In genomic region chr1:180210031-180210432, GRCm38 (mm10) we compare ENCODE assay signal across 11 mouse cellular contexts. TPM values are rescaled to one million over a fixed set of nuclear protein-coding genes. Genes with fewer than 3 reads are reported as not detected.
A peak's percentile ranks its signal among the peaks of the same experiment; 100 is the strongest.
DNase-seq lines count a peak whose midpoint lies in the region; ATAC-seq and TF ChIP-seq lines count a peak whose summit lies in the region.
"Had no signal": no experiment of that assay in that cellular context is flagged by ENCODE, and none has a peak within 500 bp of the region (broad histone marks: within the 10 kb centered on the region; RNA-seq: fewer than 3 reads in every experiment).

No protein-coding gene starts in this region.

- intact Hi-C loops in heart, adult 2 months (cut with DNase I): loop anchor here (5.0 to 10.0 kb wide), 3 partner anchors 205 to 363 kb away; no protein-coding TSS in a partner anchor
- intact Hi-C loops in heart, postnatal 36 days (cut with DNase I): no loop called here

- WGBS in heart, adult 2 months: 34% methylated on average over 4 of the region's 4 CpGs
- 61% methylated on average over 4 of the region's 4 CpGs for WGBS in lung, postnatal 0 days
- WGBS in limb, embryonic 10.5 days: 78% methylated on average over 4 of the region's 4 CpGs

- no peaks in the 10 kb centered on the region; the same call in 1 of the 2 replicates for H3K4me1 ChIP-seq in heart, adult 2 months (ENCODE audit: control insufficient read depth, insufficient read depth, low read length)
- H3K4me1 ChIP-seq in lung, postnatal 0 days (ENCODE audit: insufficient read depth, low read depth, low read length): no peaks in the 10 kb centered on the region
- peaks cover 7% of the 10 kb centered on the region; the same call in 1 of the 2 replicates for H3K4me1 ChIP-seq in limb, embryonic 10.5 days

- H3K4me2 ChIP-seq in lung, postnatal 0 days (replicated peaks; ENCODE audit: low read depth, low read length): no peak overlapping the region

- 0 out of 2 replicates have a peak, but pooled peaks have one; percentile 24 for TF ChIP-seq POLR2A in heart, adult 2 months (IDR thresholded peaks at IDR 0.05; ENCODE audit: insufficient read depth, low read depth, low read length)

- no peaks in the 10 kb centered on the region for H3K27me3 ChIP-seq in heart, adult 2 months (ENCODE audit: control insufficient read depth, insufficient read depth, low read length)
- no peaks in the 10 kb centered on the region for H3K27me3 ChIP-seq in lung, postnatal 0 days (replicated peaks; ENCODE audit: insufficient read depth, low read length)
- no peaks in the 10 kb centered on the region for H3K27me3 ChIP-seq in limb, embryonic 10.5 days (ENCODE audit: low read depth, poor library complexity, severe bottlenecking)
- H3K27me3 ChIP-seq: CH12.LX had no signal

- H3K79me2 ChIP-seq in heart, adult 2 months (replicated peaks; ENCODE audit: control insufficient read depth, insufficient read depth, low read length): no peaks in the 10 kb centered on the region

- peak; percentile 72 for TF ChIP-seq EP300 in heart, adult 2 months (IDR thresholded peaks at IDR 0.05; ENCODE audit: insufficient read depth, low read depth, low read length)
- TF ChIP-seq EP300 in lung, postnatal 0 days (IDR thresholded peaks at IDR 0.05): no peak

- H3K36me3 ChIP-seq in heart, adult 2 months (ENCODE audit: control insufficient read depth, insufficient read depth, low read length): no peaks in the 10 kb centered on the region
- no peaks in the 10 kb centered on the region for H3K36me3 ChIP-seq in lung, postnatal 0 days (ENCODE audit: insufficient read depth, low read length)
- H3K36me3 ChIP-seq in limb, embryonic 10.5 days: no peaks in the 10 kb centered on the region

- no peak for TF ChIP-seq CTCF in heart, adult 2 months (IDR thresholded peaks at IDR 0.05)
- TF ChIP-seq CTCF in lung, postnatal 0 days (IDR thresholded peaks at IDR 0.05): no peak

- peak overlapping the region; percentile 92 for H3K27ac ChIP-seq in heart, adult 2 months
- H3K27ac ChIP-seq in lung, postnatal 0 days (ENCODE audit: low read length): no peak overlapping the region
- H3K27ac ChIP-seq in limb, embryonic 10.5 days: no peak overlapping the region

- H3K9ac ChIP-seq in heart, adult 2 months (ENCODE audit: low read depth, low read length): no peak overlapping the region
- no peak overlapping the region for H3K9ac ChIP-seq in lung, postnatal 0 days (replicated peaks; ENCODE audit: low read depth)

- DNase-seq in heart, adult 2 months: peak; percentile 51 to 74
- no peak for DNase-seq in heart, postnatal 36 days
- DNase-seq in adrenal gland, adult 2 months: peak; percentile 87
- DNase-seq in brain, adult 2 months (ENCODE audit: low read depth, low spot score): peak; percentile 58
- DNase-seq in heart, postnatal 4 days: peak; percentile 67
- DNase-seq in lung, postnatal 0 days (ENCODE audit: low spot score): no peak
- no peak for DNase-seq in limb, embryonic 10.5 days (ENCODE audit: low spot score)
- DNase-seq: lung, adult 18-20 months; right cerebral cortex, postnatal 25 days; thymus, adult 18-20 months had no signal

- no peak for ATAC-seq in lung, postnatal 0 days

- H3K9me3 ChIP-seq in lung, postnatal 0 days (ENCODE audit: low read length): no peaks in the 10 kb centered on the region
- no peaks in the 10 kb centered on the region for H3K9me3 ChIP-seq in limb, embryonic 10.5 days (replicated peaks)

- no peak overlapping the region for H3K4me3 ChIP-seq in heart, adult 2 months
- H3K4me3 ChIP-seq in lung, postnatal 0 days (ENCODE audit: low read depth, low read length): no peak overlapping the region
- H3K4me3 ChIP-seq in limb, embryonic 10.5 days: no peak overlapping the region

RNA-seq across cellular contexts. Expression of gene Coq8a, which starts 10.6 kb away (rescaled TPM):
- total RNA-seq in heart, adult 2 months (2021): 100 to 1,000 TPM; 783 to 919 TPM
- polyA plus RNA-seq in heart, adult 2 months (2012; rRNA removed): 468 and 899 TPM in 2 replicates
- total RNA-seq in heart, postnatal 36 days (2021): 100 to 1,000 TPM; 909 to 953 TPM
- 100 to 1,000 TPM; 290 to 315 TPM for total RNA-seq in adrenal gland, adult 2 months (2021)
- polyA plus RNA-seq in adrenal gland, adult 2 months (2012; rRNA removed): 141 and 188 TPM in 2 replicates
- total RNA-seq in heart, postnatal 4 days (2021): 100 to 1,000 TPM; 232 to 252 TPM
- 16.4 and 18.6 TPM in 2 replicates for polyA plus RNA-seq in lung, postnatal 0 days (2015; fragmentation: Nextera tagmentation; extraction: Ambion mirVana)
- 2.1 and 2.4 TPM in 2 replicates for polyA plus RNA-seq in limb, embryonic 10.5 days (2016; fragmentation: Nextera tagmentation; extraction: Ambion mirVana)

RNA-seq across cellular contexts. Expression of gene Psen2, which starts 53.2 kb away (rescaled TPM):
- total RNA-seq in heart, adult 2 months (2021): 10 to 100 TPM; 11.6 to 13.1 TPM
- polyA plus RNA-seq in heart, adult 2 months (2012; rRNA removed): 30.5 and 35.8 TPM in 2 replicates
- total RNA-seq in heart, postnatal 36 days (2021): 10 to 100 TPM; 13.2 to 15.8 TPM
- total RNA-seq in adrenal gland, adult 2 months (2021): 10 to 100 TPM; 32.4 to 33.5 TPM
- 60.5 and 75.3 TPM in 2 replicates for polyA plus RNA-seq in adrenal gland, adult 2 months (2012; rRNA removed)
- total RNA-seq in heart, postnatal 4 days (2021): 10 to 100 TPM; 12.5 to 12.7 TPM
- 25.1 and 26.4 TPM in 2 replicates for polyA plus RNA-seq in lung, postnatal 0 days (2015; fragmentation: Nextera tagmentation; extraction: Ambion mirVana)
- polyA plus RNA-seq in limb, embryonic 10.5 days (2016; fragmentation: Nextera tagmentation; extraction: Ambion mirVana): 6.7 and 7.1 TPM in 2 replicates

Comparison
In these comparisons a context has a peak if more than half of its experiments do, and no peak if none do; other contexts are left out.
1. DNase-seq: peak in heart, adult 2 months (2 of 2), adrenal gland, adult 2 months (single experiment), brain, adult 2 months (single experiment) and heart, postnatal 4 days (single experiment); none in heart, postnatal 36 days (0 of 2), lung, postnatal 0 days (single experiment) and limb, embryonic 10.5 days (single experiment).